Mouse (Mus musculus) intestine, embryonic 15.5 days (tissue): ENCODE data around the gene Atp1a4. TPM values are rescaled to one million over a fixed set of nuclear protein-coding genes. Genes with fewer than 3 reads are reported as not detected.

Source experiments
- ATAC-seq: fragments of 200-750 bp; cut with Nextera tagmentation; 2 replicates; pipeline ENCODE4 v1.8.0; 2017; ENCODE audit warnings: moderate TSS enrichment, moderate library complexity
- H3K27ac ChIP-seq: fragments of 300-500 bp; sonication (generic); 2 replicates; pipeline ENCODE4 v1.5.1; 2015; ENCODE audit warnings: mild to moderate bottlenecking, inconsistent platforms
- H3K27me3 ChIP-seq: fragments of 300-500 bp; sonication (generic); replicated peaks from 2 replicates; pipeline ENCODE4 v1.6.1; 2015; ENCODE audit warnings: inconsistent platforms
- H3K36me3 ChIP-seq: fragments of 300-500 bp; sonication (generic); 2 replicates; pipeline ENCODE4 v1.6.1; 2015; ENCODE audit warnings: inconsistent platforms
- H3K4me1 ChIP-seq: fragments of 300-500 bp; sonication (generic); replicated peaks from 2 replicates; pipeline ENCODE4 v1.6.1; 2015; ENCODE audit warnings: inconsistent platforms
- H3K4me2 ChIP-seq: fragments of 300-500 bp; sonication (generic); replicated peaks from 2 replicates; pipeline ENCODE4 v1.6.1; 2015; ENCODE audit warnings: mild to moderate bottlenecking, inconsistent platforms
- H3K4me3 ChIP-seq: fragments of 300-500 bp; sonication (generic); replicated peaks from 2 replicates; pipeline ENCODE4 v1.5.1; 2015; ENCODE audit warnings: inconsistent platforms
- H3K9ac ChIP-seq: fragments of 300-500 bp; sonication (generic); 2 replicates; pipeline ENCODE4 v1.6.1; 2015; ENCODE audit warnings: inconsistent platforms
- H3K9me3 ChIP-seq: fragments of 300-500 bp; sonication (generic); 2 replicates; pipeline ENCODE4 v1.6.1; 2016; ENCODE audit warnings: inconsistent platforms
- WGBS: fragments of 180-500 bp; shearing (Covaris S2); methylation state at CpG from one replicate; pipeline ENCODE4 v1.1.7; 2015; 5-methylcytosine and 5-hydroxymethylcytosine counted together
- polyA plus RNA-seq: library from polyadenylated mRNA; unstranded; fragments of >200 nt; fragmentation: Nextera tagmentation; extraction: Ambion mirVana; gene quantifications from 2 replicates; pipeline ENCODE4 v1.2.1, GENCODE M21; 2015

Atp1a4 gene
- polyA plus RNA-seq, 1 experiment from 2014 or later: not detected

DNA sequence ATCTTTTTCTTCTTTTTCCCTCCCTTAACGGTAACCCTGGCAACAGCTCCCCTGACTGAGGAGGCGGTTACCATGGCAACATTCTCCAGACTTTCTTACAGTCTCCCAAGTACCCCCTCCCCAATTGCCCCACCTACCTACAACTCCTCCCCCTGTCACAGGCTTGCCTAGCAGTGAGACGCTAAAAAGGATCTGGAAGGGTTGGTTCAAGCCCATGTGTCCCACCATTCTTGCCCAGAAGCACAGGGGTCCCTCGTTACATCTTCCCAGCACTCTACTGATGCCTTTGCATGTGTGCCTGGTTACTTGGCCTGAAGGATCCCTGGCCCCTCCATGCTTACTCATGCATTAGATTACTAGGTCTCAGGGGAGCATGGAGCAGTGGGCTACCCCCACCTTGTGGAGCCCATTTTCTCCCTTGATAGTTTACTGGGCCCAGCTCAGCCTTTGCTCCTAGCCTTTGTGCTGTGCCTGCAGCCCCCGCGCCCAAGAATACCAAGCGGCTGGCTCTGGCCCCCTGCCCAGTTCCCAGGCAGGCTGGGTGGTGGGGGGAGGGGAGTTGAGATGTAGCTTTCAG is 57.3 kb downstream of the Atp1a4 start:
- Histone ChIP-seq H3K4me2 (no peak overlapping the region), H3K9me3 (no peaks in the 10 kb centered on the region), H3K9ac (no peak overlapping the region), H3K36me3 (peaks cover 36% of the 10 kb centered on the region), H3K27ac (0 out of 2 replicates have a peak overlapping the region, but pooled peaks have one; percentile 7), H3K27me3 (no peaks in the 10 kb centered on the region), H3K4me1 (peaks cover 46% of the 10 kb centered on the region), H3K4me3 (no peak overlapping the region)
- 56% methylated on average over 7 of the region's 7 CpGs for WGBS
- no peak for ATAC-seq

DNA sequence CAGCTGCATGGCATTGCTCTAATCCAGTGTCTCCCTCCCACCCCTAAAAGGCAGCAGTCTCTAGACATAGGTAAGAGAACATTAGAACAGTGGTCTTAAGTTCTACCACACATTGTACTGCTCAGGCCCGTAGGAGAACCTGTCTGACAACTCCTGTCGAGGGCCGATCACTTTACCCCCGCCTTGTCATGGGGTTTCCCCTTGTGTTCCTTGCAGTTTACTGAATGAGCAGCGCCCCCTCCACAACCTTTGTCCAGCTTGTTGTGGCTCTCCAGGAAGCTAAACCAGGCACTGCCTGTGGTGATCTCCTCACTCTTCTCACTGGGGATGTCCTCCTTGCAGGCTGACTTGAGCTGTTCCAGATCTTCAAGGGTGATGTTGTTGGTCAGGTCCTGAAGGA is 58.1 kb downstream of the Atp1a4 start:
- H3K9ac ChIP-seq: no peak overlapping the region
- no peak overlapping the region for H3K4me3 ChIP-seq
- H3K27ac ChIP-seq: no peak overlapping the region
- H3K4me2 ChIP-seq: no peak overlapping the region
- H3K27me3 ChIP-seq: no peaks in the 10 kb centered on the region
- 63% methylated on average over 5 of the region's 5 CpGs for WGBS
- H3K36me3 ChIP-seq: peaks cover 43% of the 10 kb centered on the region
- peaks cover 41% of the 10 kb centered on the region for H3K4me1 ChIP-seq
- H3K9me3 ChIP-seq: no peaks in the 10 kb centered on the region
- peak; percentile 52; the same call in 1 of the 2 replicates for ATAC-seq

DNA sequence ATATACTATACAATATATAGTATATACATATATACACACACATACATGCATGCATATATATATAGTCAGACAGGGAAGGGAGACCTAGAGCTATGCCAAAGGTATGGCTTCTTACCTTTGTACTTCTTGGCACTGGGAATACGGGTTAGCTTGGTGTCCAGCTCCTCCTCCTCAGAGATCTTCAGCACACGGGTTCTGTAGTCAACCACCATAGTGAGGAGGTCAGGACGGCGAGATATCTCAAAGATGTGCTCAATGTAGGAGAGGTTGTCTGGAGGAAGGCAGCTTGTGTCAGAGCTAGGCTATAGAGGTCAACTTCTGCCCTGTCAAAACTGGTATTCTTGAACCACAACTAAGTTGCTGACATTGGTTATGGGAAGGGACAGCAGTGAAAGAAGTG is 59.2 kb downstream of the Atp1a4 start:
- Histone ChIP-seq H3K36me3 (peaks cover 45% of the 10 kb centered on the region), H3K4me1 (peaks cover 33% of the 10 kb centered on the region), H3K9ac (no peak overlapping the region), H3K9me3 (no peaks in the 10 kb centered on the region), H3K27me3 (no peaks in the 10 kb centered on the region), H3K27ac (no peak overlapping the region), H3K4me2 (no peak overlapping the region), H3K4me3 (no peak overlapping the region)
- WGBS: 88% methylated on average over 4 of the region's 4 CpGs
- no peak for ATAC-seq

DNA sequence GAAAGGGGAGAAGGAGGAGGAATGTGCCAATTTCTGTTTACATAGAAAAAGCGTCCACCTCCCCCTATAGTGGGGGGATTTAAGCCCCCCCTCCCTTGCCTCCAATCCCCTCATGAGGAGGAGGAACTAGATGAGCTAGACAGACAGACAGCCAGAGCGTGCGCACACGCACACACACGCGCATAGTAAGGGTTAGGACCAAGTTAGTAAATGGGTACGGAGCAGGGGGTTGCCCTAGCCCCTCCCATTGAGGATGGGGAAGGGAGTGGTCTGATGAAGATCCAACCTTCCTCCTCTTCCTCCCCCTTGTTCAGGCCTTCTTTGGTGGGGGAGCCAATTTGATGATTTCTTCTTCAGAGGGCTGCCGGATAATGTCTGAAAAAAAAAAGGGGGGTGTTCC is 59.9 kb downstream of the Atp1a4 start:
- no peak for ATAC-seq
- Histone ChIP-seq H3K9me3 (no peaks in the 10 kb centered on the region), H3K4me3 (no peak overlapping the region), H3K9ac (no peak overlapping the region), H3K27ac (no peak overlapping the region), H3K4me2 (no peak overlapping the region), H3K36me3 (peaks cover 47% of the 10 kb centered on the region), H3K4me1 (peaks cover 26% of the 10 kb centered on the region), H3K27me3 (no peaks in the 10 kb centered on the region)
- 87% methylated on average over 8 of the region's 8 CpGs for WGBS

DNA sequence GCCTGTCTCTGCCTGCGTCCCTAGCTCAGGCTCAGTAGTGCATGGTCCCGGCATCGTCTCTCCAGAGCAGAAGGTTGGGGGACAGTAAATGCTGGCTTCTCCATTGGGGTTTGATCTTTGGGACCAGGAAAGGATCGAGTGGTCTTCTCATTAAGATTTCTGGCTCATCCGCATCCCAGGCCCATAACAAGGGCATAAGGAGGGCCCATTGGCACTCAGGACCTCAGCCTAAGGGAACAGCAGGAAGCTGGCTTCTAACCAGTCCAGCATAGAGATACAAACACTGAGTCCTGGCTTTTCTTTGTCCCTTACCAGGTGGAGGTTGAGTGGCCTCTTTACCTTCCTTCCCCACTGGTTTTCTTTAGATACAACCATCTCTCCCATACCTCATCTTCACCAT is 60.4 kb downstream of the Atp1a4 start:
- Histone ChIP-seq H3K9ac (no peak overlapping the region), H3K4me2 (no peak overlapping the region), H3K27ac (no peak overlapping the region), H3K4me3 (no peak overlapping the region), H3K4me1 (peaks cover 22% of the 10 kb centered on the region), H3K27me3 (no peaks in the 10 kb centered on the region), H3K36me3 (peaks cover 47% of the 10 kb centered on the region), H3K9me3 (no peaks in the 10 kb centered on the region)
- no peak for ATAC-seq
- 83% methylated on average over 5 of the region's 5 CpGs for WGBS

DNA sequence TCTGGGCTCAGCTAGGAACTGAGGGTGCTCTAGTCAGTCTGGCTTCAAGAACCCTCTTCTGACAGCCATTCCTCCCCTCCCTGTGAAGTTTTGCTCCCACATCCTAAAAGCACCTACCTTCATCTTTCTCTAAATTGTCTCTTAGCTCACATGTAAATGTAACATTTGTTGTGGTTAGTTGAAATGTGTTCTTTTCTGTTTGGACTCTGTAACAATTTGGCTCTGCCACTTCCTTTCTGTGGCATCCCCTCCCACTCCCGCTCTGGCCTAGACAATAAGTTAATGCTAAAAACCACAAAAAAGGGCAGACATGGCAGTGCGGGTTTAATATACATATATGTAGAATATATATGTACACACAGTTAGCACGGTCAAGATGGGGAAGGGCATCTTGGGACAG is 61.1 kb downstream of the Atp1a4 start:
- peaks cover 15% of the 10 kb centered on the region for H3K4me1 ChIP-seq
- no peak overlapping the region for H3K4me3 ChIP-seq
- no peak overlapping the region for H3K27ac ChIP-seq
- WGBS: 87% methylated on average over 3 of the region's 3 CpGs
- no peak overlapping the region for H3K4me2 ChIP-seq
- no peak for ATAC-seq
- H3K27me3 ChIP-seq: no peaks in the 10 kb centered on the region
- peaks cover 54% of the 10 kb centered on the region for H3K36me3 ChIP-seq
- no peaks in the 10 kb centered on the region for H3K9me3 ChIP-seq
- H3K9ac ChIP-seq: no peak overlapping the region

DNA sequence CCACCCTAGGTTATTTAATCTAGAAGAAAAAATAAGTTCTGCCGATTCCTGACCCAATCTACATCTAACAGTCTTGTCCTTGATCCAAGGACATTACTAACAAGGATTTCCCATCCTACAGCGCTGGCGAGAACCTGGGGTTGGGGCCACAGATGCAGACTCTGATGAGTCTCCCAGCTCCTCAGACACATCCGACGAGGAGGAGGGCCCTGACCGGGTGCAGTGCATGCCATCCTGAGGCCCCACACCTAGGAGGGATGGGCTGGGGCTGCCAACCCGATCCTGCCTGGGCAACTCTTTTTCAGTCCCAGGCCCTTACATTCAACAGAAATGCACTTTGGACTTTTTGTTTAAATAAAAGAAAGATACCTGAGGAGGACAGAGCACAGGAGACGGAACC is 63.8 kb downstream of the Atp1a4 start:
- peaks cover 2% of the 10 kb centered on the region; the same call in 1 of the 2 replicates for H3K4me1 ChIP-seq
- no peak overlapping the region for H3K4me2 ChIP-seq
- no peak overlapping the region for H3K27ac ChIP-seq
- no peak overlapping the region for H3K4me3 ChIP-seq
- ATAC-seq: peak; percentile 54
- peaks cover 62% of the 10 kb centered on the region for H3K36me3 ChIP-seq
- H3K27me3 ChIP-seq: no peaks in the 10 kb centered on the region
- WGBS: 68% methylated on average over 8 of the region's 8 CpGs
- no peaks in the 10 kb centered on the region for H3K9me3 ChIP-seq
- no peak overlapping the region for H3K9ac ChIP-seq

DNA sequence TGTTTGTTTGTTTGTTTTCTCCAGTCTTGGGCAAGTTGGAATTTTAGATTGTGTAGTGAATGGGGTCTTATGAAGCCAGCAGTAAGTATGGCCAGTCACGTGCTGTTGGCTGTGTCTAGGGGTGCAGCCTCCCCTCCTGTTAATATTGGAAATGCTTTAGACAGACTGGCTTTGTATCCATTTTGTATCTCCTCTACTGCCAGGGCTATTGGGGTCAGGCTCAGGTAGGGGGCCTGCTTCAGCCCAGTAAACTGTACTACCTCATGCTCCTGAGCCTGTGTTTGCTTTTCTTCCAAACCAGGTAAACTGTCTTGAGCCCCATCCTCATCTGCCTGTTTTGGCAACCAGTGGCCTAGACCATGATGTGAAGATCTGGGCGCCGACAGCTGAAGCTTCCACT is 66.0 kb downstream of the Atp1a4 start:
- H3K4me2 ChIP-seq: no peak overlapping the region
- H3K9me3 ChIP-seq: no peaks in the 10 kb centered on the region
- ATAC-seq: no peak
- H3K27me3 ChIP-seq: no peaks in the 10 kb centered on the region
- WGBS: 81% methylated on average over 3 of the region's 3 CpGs
- H3K4me3 ChIP-seq: no peak overlapping the region
- H3K9ac ChIP-seq: no peak overlapping the region
- H3K4me1 ChIP-seq: peaks cover 2% of the 10 kb centered on the region; the same call in 1 of the 2 replicates
- H3K36me3 ChIP-seq: peaks cover 57% of the 10 kb centered on the region
- H3K27ac ChIP-seq: no peak overlapping the region

DNA sequence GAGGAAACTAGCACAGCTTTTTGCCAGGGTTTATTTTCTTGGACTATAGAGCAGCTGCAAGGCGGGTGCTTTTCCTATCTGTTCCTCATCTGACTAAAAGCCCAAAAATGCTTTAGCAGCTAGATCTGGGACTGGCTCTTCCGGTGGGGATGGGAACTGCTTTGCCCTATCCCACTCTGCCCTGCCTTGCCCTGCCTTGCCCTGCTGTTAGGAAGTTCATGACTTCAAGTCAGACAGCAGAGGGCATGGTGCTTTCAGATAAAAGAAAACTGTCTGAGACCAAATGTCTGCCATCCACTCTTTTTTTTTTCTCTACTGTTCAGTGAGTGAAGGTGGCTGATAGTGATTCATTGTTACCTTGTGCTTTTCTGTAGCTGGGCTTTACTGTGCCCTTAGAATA is 66.6 kb downstream of the Atp1a4 start:
- Histone ChIP-seq H3K27me3 (no peaks in the 10 kb centered on the region), H3K36me3 (peaks cover 57% of the 10 kb centered on the region), H3K4me3 (no peak overlapping the region), H3K9me3 (no peaks in the 10 kb centered on the region), H3K4me1 (peaks cover 2% of the 10 kb centered on the region; the same call in 1 of the 2 replicates), H3K27ac (no peak overlapping the region), H3K9ac (no peak overlapping the region), H3K4me2 (no peak overlapping the region)
- ATAC-seq: no peak
- 93% methylated on average over 2 of the region's 2 CpGs for WGBS

DNA sequence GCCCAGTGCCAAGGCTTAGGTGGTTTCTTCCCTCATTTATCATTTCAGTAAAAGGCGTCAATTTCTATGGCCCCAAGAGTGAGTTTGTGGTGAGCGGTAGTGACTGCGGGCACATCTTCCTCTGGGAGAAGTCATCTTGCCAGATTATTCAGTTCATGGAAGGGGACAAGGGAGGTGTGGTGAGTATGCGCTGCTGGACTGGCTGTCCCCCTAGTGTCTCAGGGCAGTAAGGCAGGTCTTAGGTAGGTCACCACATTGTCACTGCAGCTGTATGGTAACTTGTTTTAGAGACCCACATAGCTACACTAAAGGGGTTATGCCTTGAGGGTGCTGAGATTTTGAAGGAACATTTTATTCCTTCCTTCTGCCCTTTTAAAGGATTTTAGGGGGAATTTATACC is 69.3 kb downstream of the Atp1a4 start:
- no peaks in the 10 kb centered on the region for H3K27me3 ChIP-seq
- no peaks in the 10 kb centered on the region for H3K4me1 ChIP-seq
- no peak overlapping the region for H3K4me2 ChIP-seq
- H3K4me3 ChIP-seq: no peak overlapping the region
- peaks cover 42% of the 10 kb centered on the region for H3K36me3 ChIP-seq
- H3K9me3 ChIP-seq: no peaks in the 10 kb centered on the region
- no peak overlapping the region for H3K9ac ChIP-seq
- peak; percentile 45; the same call in 1 of the 2 replicates for ATAC-seq
- H3K27ac ChIP-seq: no peak overlapping the region
- 65% methylated on average over 4 of the region's 4 CpGs for WGBS

DNA sequence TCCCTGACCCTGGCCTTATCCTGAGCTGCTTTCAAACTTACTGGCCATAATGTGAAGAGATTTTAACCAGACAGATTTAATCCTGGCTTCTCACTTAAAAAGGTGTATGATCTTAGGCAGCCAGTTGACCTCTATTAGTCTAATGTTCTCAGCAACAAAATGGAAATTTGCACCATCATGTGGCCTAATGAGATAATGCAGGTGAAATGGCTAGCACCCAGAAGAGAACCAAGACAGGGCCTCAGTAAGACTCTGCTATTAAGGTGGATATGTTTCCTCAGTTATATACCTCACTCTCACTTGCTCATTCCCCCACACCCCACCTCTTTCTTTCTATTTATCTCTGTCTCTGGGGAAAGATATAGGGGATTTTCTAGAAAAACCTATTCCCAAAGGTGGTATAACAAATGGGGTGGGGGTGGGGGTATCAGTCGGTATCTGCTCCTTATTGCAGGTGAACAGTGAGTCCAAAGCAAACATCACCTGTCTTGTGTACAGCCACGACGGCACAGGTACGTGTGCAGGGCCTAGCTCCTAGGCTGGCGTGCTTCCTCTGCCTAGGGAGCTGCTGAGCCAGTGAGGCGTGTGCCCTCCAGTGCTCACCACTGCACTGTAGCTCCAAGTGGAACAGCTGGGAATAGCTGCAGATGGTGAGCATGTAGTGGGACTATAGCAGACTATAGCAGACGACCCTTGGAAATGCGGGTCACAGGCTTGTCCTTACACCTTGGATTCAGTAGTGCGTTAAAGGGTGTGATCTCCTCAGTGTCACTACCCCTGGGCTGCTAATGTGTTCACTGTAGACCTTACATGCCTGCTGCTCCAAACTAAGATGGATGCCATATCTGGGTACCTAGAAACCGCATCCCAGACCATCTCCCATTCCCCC is 71.6 kb downstream of the Atp1a4 start:
- WGBS: 89% methylated on average over 10 of the region's 10 CpGs

DNA sequence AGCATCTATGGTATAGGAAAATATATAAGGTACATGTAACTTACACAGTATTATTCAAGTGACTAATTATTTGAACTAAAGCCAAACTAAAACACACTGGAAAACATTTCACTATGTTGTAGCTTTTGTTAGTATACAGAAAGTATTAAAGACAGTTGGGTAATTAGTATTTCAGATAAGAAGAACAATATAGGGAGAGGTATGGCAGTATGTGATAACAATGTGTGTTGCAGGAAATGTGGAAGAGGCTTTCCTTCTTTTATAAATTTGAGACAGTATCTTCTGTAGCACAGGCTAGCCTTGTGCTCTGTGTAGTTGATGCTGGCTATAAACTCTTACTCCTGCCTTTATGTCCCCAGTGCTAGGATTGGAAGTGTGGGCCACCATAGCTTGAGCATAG is 74.3 kb downstream of the Atp1a4 start:
- H3K4me3 ChIP-seq: no peak overlapping the region
- H3K9me3 ChIP-seq: no peaks in the 10 kb centered on the region
- H3K4me2 ChIP-seq: no peak overlapping the region
- no peaks in the 10 kb centered on the region for H3K27me3 ChIP-seq
- no peak overlapping the region for H3K27ac ChIP-seq
- no peaks in the 10 kb centered on the region for H3K4me1 ChIP-seq
- no peak for ATAC-seq
- peaks cover 28% of the 10 kb centered on the region for H3K36me3 ChIP-seq
- no peak overlapping the region for H3K9ac ChIP-seq

More for the DNA sequence above, 71.6 kb downstream of the Atp1a4 start:
- no peak overlapping the region for H3K4me2 ChIP-seq
- 0 out of 2 replicates have a peak, but pooled peaks have one; percentile 36 for ATAC-seq
- H3K9me3 ChIP-seq: no peaks in the 10 kb centered on the region
- no peak overlapping the region for H3K9ac ChIP-seq
- H3K4me3 ChIP-seq: no peak overlapping the region
- H3K4me1 ChIP-seq: no peaks in the 10 kb centered on the region
- peaks cover 41% of the 10 kb centered on the region for H3K36me3 ChIP-seq
- no peak overlapping the region for H3K27ac ChIP-seq
- no peaks in the 10 kb centered on the region for H3K27me3 ChIP-seq

DNA sequence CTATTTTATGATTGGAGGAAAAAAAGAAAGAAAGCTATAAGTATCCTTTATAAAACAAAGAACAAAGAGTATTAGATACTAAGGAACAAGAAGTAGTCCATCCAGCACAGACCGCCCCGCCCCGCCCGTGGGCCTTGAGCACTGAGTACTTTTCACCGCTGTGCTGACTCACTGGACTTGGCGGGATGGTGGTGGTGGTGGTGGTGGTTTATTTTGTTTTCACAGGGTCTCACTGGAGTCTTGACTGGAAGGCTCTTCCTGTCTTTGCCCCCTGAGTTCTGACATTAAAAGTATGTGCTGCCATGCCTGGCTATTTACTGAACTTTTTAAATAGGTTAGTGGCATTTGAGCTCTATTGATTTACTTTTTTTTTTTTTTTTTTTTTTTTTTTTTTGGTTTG is 75.2 kb downstream of the Atp1a4 start:
- no peak for ATAC-seq
- H3K9ac ChIP-seq: no peak overlapping the region
- H3K4me2 ChIP-seq: no peak overlapping the region
- no peak overlapping the region for H3K27ac ChIP-seq
- no peaks in the 10 kb centered on the region for H3K27me3 ChIP-seq
- no peaks in the 10 kb centered on the region for H3K9me3 ChIP-seq
- H3K4me1 ChIP-seq: no peaks in the 10 kb centered on the region
- no peak overlapping the region for H3K4me3 ChIP-seq
- WGBS: over 99% methylated on average over 6 of the region's 6 CpGs
- H3K36me3 ChIP-seq: peaks cover 28% of the 10 kb centered on the region
